ENCODE assay signal across 10 mouse cellular contexts in genomic region chr11:33336552-33337121, GRCm38 (mm10).
A peak's percentile ranks its signal among the peaks of the same experiment; 100 is the strongest.
DNase-seq lines count a peak whose midpoint lies in the region; ATAC-seq and TF ChIP-seq lines count a peak whose summit lies in the region.
"Had no signal": no experiment of that assay in that cellular context is flagged by ENCODE, and none has a peak within 500 bp of the region (broad histone marks: within the 10 kb centered on the region; RNA-seq: fewer than 3 reads in every experiment).

No protein-coding gene starts in this region.

- TF ChIP-seq EP300 in MEL (IDR thresholded peaks at IDR 0.05; ENCODE audit: low read depth in 1 of 2, low read length in 2 of 2): no peak

- TF ChIP-seq RAD21 in MEL (IDR thresholded peaks at IDR 0.05; ENCODE audit: low read depth, low read length): no peak; the same call in 1 of the 2 replicates

- no peaks in the 10 kb centered on the region for H3K4me1 ChIP-seq in heart, embryonic 11.5 days (ENCODE audit: control insufficient read depth, insufficient read depth, low read length)
- no peaks in the 10 kb centered on the region for H3K4me1 ChIP-seq in MEL (ENCODE audit: control insufficient read depth in 1 of 2, insufficient read depth in 2 of 2, low read length in 2 of 2)
- H3K4me1 ChIP-seq: limb, embryonic 15.5 days; stomach, embryonic 15.5 days had no signal

- WGBS in heart, embryonic 11.5 days (ENCODE audit: insufficient replicate concordance): 33% methylated on average over 7 of the region's 7 CpGs

- no peaks in the 10 kb centered on the region for H3K27me3 ChIP-seq in heart, embryonic 11.5 days (ENCODE audit: control insufficient read depth, insufficient read depth, low read length)
- H3K27me3 ChIP-seq in MEL (ENCODE audit: control insufficient read depth in 1 of 2, insufficient read depth in 2 of 2, low read length in 2 of 2): peaks cover under 1 to 3% of the 10 kb centered on the region in 2 experiments; a peak in 3 of 4 replicates
- H3K27me3 ChIP-seq: limb, embryonic 15.5 days; stomach, embryonic 15.5 days had no signal

- H3K79me2 ChIP-seq in MEL (ENCODE audit: control insufficient read depth, insufficient read depth, low read length, poor library complexity): no peaks in the 10 kb centered on the region

- TF ChIP-seq POLR2A in MEL (IDR thresholded peaks at IDR 0.05; ENCODE audit: control insufficient read depth in 1 of 2, insufficient read depth in 1 of 2, low read depth in 1 of 2, low read length in 2 of 2, poor library complexity in 1 of 2): no peak

- H3K4me2 ChIP-seq in heart, embryonic 11.5 days: no peak overlapping the region
- H3K4me2 ChIP-seq: limb, embryonic 15.5 days; stomach, embryonic 15.5 days had no signal

- peak in 2 of 3 experiments; percentile 24 to 32; a peak in 3 of 6 replicates for TF ChIP-seq CTCF in MEL (IDR thresholded peaks at IDR 0.05 in 2 of 3, conservative IDR thresholded peaks at IDR 0.05 in 1 of 3; ENCODE audit: control insufficient read depth in 1 of 3, insufficient read depth in 1 of 3, low read depth in 2 of 3, low read length in 3 of 3, poor library complexity in 1 of 3, severe bottlenecking in 1 of 3)
- TF ChIP-seq CTCF in left cerebral cortex, adult 2 months (IDR thresholded peaks at IDR 0.05): peak; percentile 54

- peak; percentile 35 to 46 for DNase-seq in heart, postnatal 10 days
- DNase-seq in MEL (ENCODE audit: low read depth, low spot score) (peak; percentile 29), adipocyte (ENCODE audit: low spot score) (no peak)
- DNase-seq in cerebellum, postnatal 25 days: peak; percentile 88 to 89
- peak; percentile 12 to 19 for DNase-seq in left cerebral cortex, adult 2 months (ENCODE audit: extremely low spot score in 1 of 2, low spot score in 2 of 2)
- DNase-seq in retina, embryonic 14.5 days (ENCODE audit: low spot score): peak; percentile 66

- ATAC-seq in heart, embryonic 11.5 days (replicated peaks; ENCODE audit: insufficient number of reproducible peaks, low FRiP score, low TSS enrichment): no peak
- peak; percentile 89 for ATAC-seq in granulocyte monocyte progenitor cell, adult 5-6 weeks (replicated peaks; ENCODE audit: poor library complexity, severe bottlenecking)

- no peaks in the 10 kb centered on the region for H3K36me3 ChIP-seq in heart, embryonic 11.5 days (ENCODE audit: control insufficient read depth, insufficient read depth, low read length)
- no peaks in the 10 kb centered on the region for H3K36me3 ChIP-seq in MEL (ENCODE audit: control insufficient read depth in 1 of 2, insufficient read depth in 2 of 2, low read length in 2 of 2)
- H3K36me3 ChIP-seq: limb, embryonic 15.5 days; stomach, embryonic 15.5 days had no signal

- H3K9ac ChIP-seq in heart, embryonic 11.5 days (ENCODE audit: low read depth, low read length): no peak overlapping the region
- no peak overlapping the region for H3K9ac ChIP-seq in MEL (ENCODE audit: control insufficient read depth, low read depth, low read length, poor library complexity, severe bottlenecking)
- H3K9ac ChIP-seq: limb, embryonic 15.5 days; stomach, embryonic 15.5 days had no signal

- no peak overlapping the region for H3K4me3 ChIP-seq in heart, embryonic 11.5 days (ENCODE audit: low read depth, low read length)
- H3K4me3 ChIP-seq in MEL (ENCODE audit: control insufficient read depth in 1 of 2, insufficient read depth in 1 of 2, low read depth in 2 of 2, low read length in 2 of 2): no peak overlapping the region
- H3K4me3 ChIP-seq in left cerebral cortex, adult 2 months: no peak overlapping the region
- H3K4me3 ChIP-seq: limb, embryonic 15.5 days; stomach, embryonic 15.5 days had no signal

- H3K27ac ChIP-seq in heart, embryonic 11.5 days (ENCODE audit: low read depth, low read length): no peak overlapping the region
- H3K27ac ChIP-seq in MEL (ENCODE audit: control insufficient read depth, low read depth, low read length): no peak overlapping the region
- no peak overlapping the region for H3K27ac ChIP-seq in left cerebral cortex, adult 2 months
- H3K27ac ChIP-seq: limb, embryonic 15.5 days; stomach, embryonic 15.5 days had no signal

- intact Hi-C loops in heart, postnatal 10 days (cut with DNase I): loop anchor here (10.0 kb wide), 1 partner anchor 278 kb away; no protein-coding TSS in a partner anchor
- intact Hi-C loops in left cerebral cortex, adult 2 months (cut with DNase I): no loop called here

- H3K9me3 ChIP-seq in heart, embryonic 11.5 days (replicated peaks; ENCODE audit: control insufficient read depth, low read length): no peaks in the 10 kb centered on the region
- H3K9me3 ChIP-seq in MEL (replicated peaks; ENCODE audit: insufficient read depth, low read length): no peaks in the 10 kb centered on the region
- H3K9me3 ChIP-seq: limb, embryonic 15.5 days; stomach, embryonic 15.5 days had no signal

TF ChIP-seq in MEL, 35 proteins besides CTCF, POLR2A, EP300 and RAD21:
- TF ChIP-seq UBTF (IDR thresholded peaks at IDR 0.05; ENCODE audit: borderline replicate concordance, insufficient read depth, low read depth, low read length) (no peak), BHLHE40 (IDR thresholded peaks at IDR 0.05; ENCODE audit: borderline replicate concordance, low read depth, low read length) (no peak), GATA1 (IDR thresholded peaks at IDR 0.05; ENCODE audit: low read depth, low read length) (no peak), SMC3 (IDR thresholded peaks at IDR 0.05; ENCODE audit: low read depth, low read length) (no peak), GABPA (IDR thresholded peaks at IDR 0.05; ENCODE audit: low read depth, low read length) (no peak)
